Mouse (Mus musculus): ENCODE results near the gene Zfp800. TPM values are rescaled to one million over a fixed set of nuclear protein-coding genes. Genes with fewer than 3 reads are reported as not detected.

The Zfp800 gene
- 19.2 and 19.3 TPM in 2 replicates for polyA plus RNA-seq (2015; fragmentation: Nextera tagmentation; extraction: Ambion mirVana)

- Histone ChIP-seq H3K4me2 (replicated peaks; ENCODE audit: low read depth) (peak within 1 kb of the TSS; percentile 77), H3K4me3 (ENCODE audit: low read depth, low read length) (peak within 1 kb of the TSS; percentile 43), H3K27ac (ENCODE audit: low read depth, low read length) (no peak within 1 kb of the TSS), H3K27me3 (replicated peaks; ENCODE audit: control insufficient read depth, insufficient read depth, low read length) (peaks cover 29% of the 10 kb centered on the region), H3K9me3 (ENCODE audit: control insufficient read depth) (no peaks in the 10 kb centered on the region), H3K4me1 (replicated peaks; ENCODE audit: control insufficient read depth, insufficient read depth, low read length) (no peaks in the 10 kb centered on the region), H3K36me3 (ENCODE audit: control insufficient read depth, insufficient read depth) (no peaks in the 10 kb centered on the region), H3K9ac (ENCODE audit: low read depth, low read length) (no peak within 1 kb of the TSS)
- 2% methylated on average over 33 of the region's 33 CpGs for WGBS
- TF ChIP-seq CTCF (IDR thresholded peaks at IDR 0.05; ENCODE audit: low read depth), result no peak
- no peak for ATAC-seq
These were observed at the start of gene Zfp800 for GRCm38 (mm10) chr6:28397681-28398203. Zfp800 (minus strand) TSS chr6:28398005.

GRCm38 (mm10) chr6:28431538-28431855 lies 33.7 kb upstream of the Zfp800 start:
- Histone ChIP-seq H3K4me2 (replicated peaks; ENCODE audit: low read depth) (peak overlapping the region; percentile 43), H3K36me3 (ENCODE audit: control insufficient read depth, insufficient read depth) (peaks cover 7% of the 10 kb centered on the region; the same call in 1 of the 2 replicates), H3K4me1 (replicated peaks; ENCODE audit: control insufficient read depth, insufficient read depth, low read length) (0 out of 2 replicates have a peak, but pooled peaks cover 3% of the 10 kb centered on the region), H3K9me3 (ENCODE audit: control insufficient read depth) (no peaks in the 10 kb centered on the region), H3K27ac (ENCODE audit: low read depth, low read length) (no peak overlapping the region), H3K27me3 (replicated peaks; ENCODE audit: control insufficient read depth, insufficient read depth, low read length) (peaks cover 8% of the 10 kb centered on the region), H3K9ac (ENCODE audit: low read depth, low read length) (no peak overlapping the region), H3K4me3 (ENCODE audit: low read depth, low read length) (no peak overlapping the region)
- no peak for TF ChIP-seq CTCF (IDR thresholded peaks at IDR 0.05; ENCODE audit: low read depth)
- 39% methylated on average over 6 of the region's 6 CpGs for WGBS
- peak; percentile 67 for ATAC-seq

- Histone ChIP-seq H3K9ac (ENCODE audit: low read depth, low read length) (no peak overlapping the region), H3K27ac (ENCODE audit: low read depth, low read length) (no peak overlapping the region), H3K36me3 (ENCODE audit: control insufficient read depth, insufficient read depth) (peaks cover 10% of the 10 kb centered on the region), H3K4me3 (ENCODE audit: low read depth, low read length) (no peak overlapping the region), H3K4me2 (replicated peaks; ENCODE audit: low read depth) (peak overlapping the region; percentile 43), H3K9me3 (ENCODE audit: control insufficient read depth) (no peaks in the 10 kb centered on the region), H3K4me1 (replicated peaks; ENCODE audit: control insufficient read depth, insufficient read depth, low read length) (0 out of 2 replicates have a peak, but pooled peaks cover 3% of the 10 kb centered on the region), H3K27me3 (replicated peaks; ENCODE audit: control insufficient read depth, insufficient read depth, low read length) (peaks cover 8% of the 10 kb centered on the region)
- 60% methylated on average over 10 of the region's 10 CpGs for WGBS
- no peak; the same call in 1 of the 2 replicates for ATAC-seq
- no peak for TF ChIP-seq CTCF (IDR thresholded peaks at IDR 0.05; ENCODE audit: low read depth)
These were observed 33.2 kb upstream of the Zfp800 start for GRCm38 (mm10) chr6:28430795-28431537.

- Histone ChIP-seq H3K36me3 (ENCODE audit: control insufficient read depth, insufficient read depth) (peaks cover 15% of the 10 kb centered on the region), H3K4me1 (replicated peaks; ENCODE audit: control insufficient read depth, insufficient read depth, low read length) (0 out of 2 replicates have a peak, but pooled peaks cover 3% of the 10 kb centered on the region), H3K9ac (ENCODE audit: low read depth, low read length) (no peak overlapping the region), H3K4me2 (replicated peaks; ENCODE audit: low read depth) (no peak overlapping the region), H3K4me3 (ENCODE audit: low read depth, low read length) (no peak overlapping the region), H3K27me3 (replicated peaks; ENCODE audit: control insufficient read depth, insufficient read depth, low read length) (no peaks in the 10 kb centered on the region; the same call in 1 of the 2 replicates), H3K27ac (ENCODE audit: low read depth, low read length) (no peak overlapping the region), H3K9me3 (ENCODE audit: control insufficient read depth) (no peaks in the 10 kb centered on the region)
- ATAC-seq, result no peak
- no peak for TF ChIP-seq CTCF (IDR thresholded peaks at IDR 0.05; ENCODE audit: low read depth)
- WGBS, result 91% methylated on average over 11 of the region's 11 CpGs
These were observed 32.1 kb upstream of the Zfp800 start for GRCm38 (mm10) chr6:28429870-28430269.

- Histone ChIP-seq H3K9me3 (ENCODE audit: control insufficient read depth) (no peaks in the 10 kb centered on the region), H3K27ac (ENCODE audit: low read depth, low read length) (no peak within 1 kb of the TSS), H3K36me3 (ENCODE audit: control insufficient read depth, insufficient read depth) (peaks cover 15% of the 10 kb centered on the region), H3K4me1 (replicated peaks; ENCODE audit: control insufficient read depth, insufficient read depth, low read length) (0 out of 2 replicates have a peak, but pooled peaks cover 3% of the 10 kb centered on the region), H3K4me3 (ENCODE audit: low read depth, low read length) (no peak within 1 kb of the TSS), H3K9ac (ENCODE audit: low read depth, low read length) (no peak within 1 kb of the TSS), H3K4me2 (replicated peaks; ENCODE audit: low read depth) (no peak within 1 kb of the TSS), H3K27me3 (replicated peaks; ENCODE audit: control insufficient read depth, insufficient read depth, low read length) (no peaks in the 10 kb centered on the region)
- ATAC-seq, result no peak
- TF ChIP-seq CTCF (IDR thresholded peaks at IDR 0.05; ENCODE audit: low read depth), result no peak
- WGBS, result 89% methylated on average over 3 of the region's 3 CpGs
These were observed 30.5 kb upstream of the Zfp800 start, which contains the start of gene Gcc1 for GRCm38 (mm10) chr6:28428290-28428689. Gcc1 (minus strand) TSS chr6:28428390.

GRCm38 (mm10) chr6:28427096-28427839 lies 29.5 kb upstream of the Zfp800 start, which contains the start of gene Fscn3:
Fscn3 (plus strand) TSS chr6:28427789.
- no peak within 1 kb of the TSS for H3K9ac ChIP-seq (ENCODE audit: low read depth, low read length)
- WGBS, result 87% methylated on average over 3 of the region's 3 CpGs
- H3K27me3 ChIP-seq (replicated peaks; ENCODE audit: control insufficient read depth, insufficient read depth, low read length), result no peaks in the 10 kb centered on the region
- TF ChIP-seq CTCF (IDR thresholded peaks at IDR 0.05; ENCODE audit: low read depth), result no peak
- H3K4me2 ChIP-seq (replicated peaks; ENCODE audit: low read depth), result no peak within 1 kb of the TSS
- peaks cover 15% of the 10 kb centered on the region for H3K36me3 ChIP-seq (ENCODE audit: control insufficient read depth, insufficient read depth)
- no peak within 1 kb of the TSS for H3K4me3 ChIP-seq (ENCODE audit: low read depth, low read length)
- no peak for ATAC-seq
- H3K27ac ChIP-seq (ENCODE audit: low read depth, low read length), result no peak within 1 kb of the TSS
- 0 out of 2 replicates have a peak, but pooled peaks cover 3% of the 10 kb centered on the region for H3K4me1 ChIP-seq (replicated peaks; ENCODE audit: control insufficient read depth, insufficient read depth, low read length)
- H3K9me3 ChIP-seq (ENCODE audit: control insufficient read depth), result no peaks in the 10 kb centered on the region

All from intestine, postnatal 0 days (tissue).